Mouse (Mus musculus) B cell, adult 2 months (primary cell): Measurements from ENCODE around the gene Rgmb.

Source experiments
- DNase-seq, 2 experiments: peaks; one replicate each; pipeline ENCODE4 v3.0.0; 2022

Rgmb gene

DNA sequence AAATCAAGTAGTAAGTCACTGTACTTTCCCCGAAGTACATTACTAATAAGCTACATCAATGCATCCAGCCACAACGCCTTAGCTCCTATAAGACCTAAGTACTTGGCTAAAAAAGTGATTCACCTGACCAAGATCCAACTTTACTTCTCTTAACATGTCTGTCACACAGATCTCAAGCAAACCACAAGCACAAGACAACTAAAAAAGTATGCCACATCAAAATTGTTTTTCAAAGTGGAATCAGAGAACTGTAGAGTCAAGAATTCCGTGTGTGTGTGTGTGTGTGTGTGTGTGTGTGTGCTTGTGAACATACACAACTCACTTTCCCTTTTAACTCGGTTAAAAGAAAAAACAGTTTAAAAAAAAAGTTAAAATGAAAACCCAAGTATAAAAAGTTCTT, 9.1 kb downstream of the Rgmb start:
- DNase-seq, result no peak

- DNase-seq, result no peak
Measured at GRCm38 (mm10) chr17:15820761-15821160, 10.1 kb downstream of the Rgmb start.

DNA sequence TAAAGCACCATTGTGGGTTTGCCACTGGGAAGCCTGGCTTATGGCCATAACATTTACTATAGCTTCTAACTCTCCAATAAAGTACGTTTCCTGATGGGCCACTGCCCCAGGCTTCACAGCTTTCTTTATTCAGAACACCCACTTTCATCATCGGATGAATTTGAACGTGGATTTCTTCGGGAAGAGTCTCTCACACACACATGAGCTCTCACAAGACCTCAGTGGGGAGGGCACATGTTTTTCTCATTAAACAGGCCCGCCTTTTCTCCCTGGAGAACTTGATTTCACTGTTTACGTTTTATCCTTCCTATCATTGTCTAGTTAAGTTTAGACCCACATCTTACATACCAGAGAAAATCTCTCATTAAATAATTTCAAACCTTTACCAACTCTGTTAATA, 10.7 kb downstream of the Rgmb start:
- DNase-seq, result no peak

DNA sequence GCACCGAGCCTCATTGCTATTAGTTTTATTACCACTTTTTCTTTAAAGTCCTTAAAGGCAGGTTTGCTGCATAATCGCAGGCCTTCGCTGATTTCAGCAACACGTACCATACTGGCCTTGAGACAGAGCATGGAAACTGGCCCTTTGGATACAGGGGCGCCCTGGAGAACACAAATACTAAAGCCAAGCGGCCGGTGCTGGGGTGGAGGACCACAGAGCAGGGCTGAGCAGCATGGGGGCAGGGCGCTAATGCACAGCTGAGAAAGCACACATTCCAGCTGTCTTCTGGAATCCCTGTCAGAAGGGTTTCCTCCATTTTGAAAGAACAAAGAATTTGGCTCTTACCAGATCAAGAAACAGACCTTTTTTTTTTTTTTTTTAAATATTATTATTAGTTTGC, 12.5 kb downstream of the Rgmb start:
- DNase-seq, result no peak

DNA sequence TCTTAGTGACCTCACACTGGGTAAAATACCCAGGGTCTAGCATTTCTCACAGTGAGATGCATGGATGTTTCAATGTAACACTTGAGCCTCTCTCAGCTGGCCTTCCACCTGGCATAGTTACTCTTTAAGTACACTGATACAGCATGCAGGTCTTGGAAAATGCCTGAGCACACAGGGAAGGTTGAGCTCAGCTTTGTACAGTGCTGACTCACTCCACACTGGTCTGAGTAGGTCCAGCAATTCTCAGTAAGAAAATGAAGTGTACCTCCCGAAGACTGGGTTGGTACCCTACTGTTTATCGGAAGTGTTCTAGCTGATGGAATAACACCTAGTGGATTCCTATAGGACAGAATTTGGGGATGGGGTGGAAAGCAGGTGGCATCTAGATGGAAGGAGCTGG, 13.2 kb downstream of the Rgmb start:
- DNase-seq, result no peak

- DNase-seq, result no peak
Measured at GRCm38 (mm10) chr17:15817096-15817450, 13.8 kb downstream of the Rgmb start.

DNA sequence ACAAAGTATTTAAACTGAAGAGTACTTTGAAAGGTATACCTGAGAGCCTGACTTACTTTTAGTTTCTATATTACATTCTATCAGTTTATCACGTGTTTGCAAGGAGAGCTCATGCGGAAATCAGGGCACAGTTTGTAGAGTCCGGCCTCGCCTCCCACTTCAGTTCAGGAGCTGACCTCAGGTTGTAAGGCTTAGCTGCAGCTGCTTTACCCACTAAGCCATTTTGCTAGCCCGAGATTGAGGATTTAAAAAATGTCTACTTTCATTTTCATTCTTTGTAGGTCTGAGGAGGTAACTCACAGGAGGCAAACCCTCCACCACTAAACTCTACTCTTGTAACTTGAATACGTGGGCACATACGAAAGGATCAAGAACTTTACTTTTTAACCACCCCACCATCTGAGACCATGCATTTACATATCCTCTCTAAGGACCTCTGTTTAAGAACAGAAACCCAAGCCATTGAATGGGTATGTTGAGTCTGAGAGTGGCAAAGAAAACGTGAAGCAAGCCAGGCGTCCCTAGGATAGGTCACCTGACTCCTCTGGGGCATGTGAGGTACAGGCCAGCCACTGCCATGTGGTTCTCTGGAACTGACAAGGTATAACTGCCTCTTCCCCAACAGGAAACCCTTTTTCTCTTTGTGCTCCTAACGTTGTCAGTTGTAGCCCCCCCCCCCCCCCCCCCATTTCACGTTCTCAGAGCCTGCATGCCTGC, 14.3 kb downstream of the Rgmb start:
- DNase-seq, result no peak

DNA sequence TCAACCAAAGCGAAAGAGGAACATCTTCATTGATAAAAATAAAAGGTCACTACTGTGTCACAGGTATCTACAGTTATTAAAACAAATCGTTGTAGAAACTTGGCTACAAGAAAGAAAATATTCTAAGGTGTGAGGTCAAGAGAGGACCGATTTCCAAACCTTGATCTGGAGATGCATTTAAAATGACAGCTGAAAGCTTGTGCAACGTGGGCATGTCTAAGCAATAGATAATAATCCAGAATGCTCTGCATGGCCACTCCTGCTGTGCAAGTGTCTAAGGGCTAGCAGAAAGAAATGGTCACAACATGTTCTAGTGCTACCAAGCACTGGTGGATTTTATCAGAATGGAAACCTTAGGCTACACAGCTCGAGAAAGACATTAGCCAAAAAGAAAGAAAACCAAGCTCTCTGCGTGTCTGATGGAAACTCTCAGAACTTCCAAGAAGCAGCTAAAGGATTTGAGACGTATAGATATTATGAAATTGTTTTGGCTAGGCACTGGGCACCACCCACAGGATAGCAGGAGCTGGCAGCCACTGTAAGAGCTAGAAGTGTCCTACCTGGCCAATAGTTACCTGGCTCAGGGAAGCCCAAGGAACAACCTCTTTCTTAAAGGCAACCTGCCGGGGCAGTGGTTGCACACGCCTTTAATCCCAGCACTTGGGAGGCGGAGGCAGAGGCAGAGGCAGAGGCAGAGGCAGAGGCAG, 15.4 kb downstream of the Rgmb start:
- DNase-seq, result no peak

DNA sequence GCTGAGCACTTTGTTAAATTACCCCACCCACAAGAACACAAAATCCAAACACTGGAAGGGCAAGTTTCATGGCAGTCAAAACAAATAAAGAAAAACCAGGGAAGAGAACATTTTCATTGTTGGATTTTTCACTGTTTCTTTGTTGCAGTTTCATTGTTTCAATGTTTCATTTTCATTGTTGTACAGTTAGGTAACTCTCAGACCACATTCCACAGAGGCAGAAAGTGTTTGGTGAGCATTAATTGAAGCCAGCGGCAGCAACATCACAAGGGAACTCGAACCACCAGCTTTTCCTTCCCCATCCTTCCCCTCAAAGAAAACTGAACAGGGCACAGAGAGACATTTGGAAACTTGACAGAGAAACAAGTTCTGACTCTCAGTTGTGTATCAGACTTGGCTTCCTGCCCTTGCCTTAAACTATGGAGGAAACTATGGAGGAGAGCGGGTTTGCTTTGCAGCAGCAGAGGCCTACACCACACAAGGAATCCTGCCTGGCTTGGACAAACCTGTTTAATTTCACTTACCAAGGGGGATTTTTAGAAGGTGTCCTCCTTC, 17.1 kb downstream of the Rgmb start:
- DNase-seq, result no peak

GRCm38 (mm10) chr17:15812136-15812778, 18.6 kb downstream of the Rgmb start:
- no peak for DNase-seq

- DNase-seq, result no peak
Measured at GRCm38 (mm10) chr17:15809949-15810348, 20.9 kb downstream of the Rgmb start.

DNA sequence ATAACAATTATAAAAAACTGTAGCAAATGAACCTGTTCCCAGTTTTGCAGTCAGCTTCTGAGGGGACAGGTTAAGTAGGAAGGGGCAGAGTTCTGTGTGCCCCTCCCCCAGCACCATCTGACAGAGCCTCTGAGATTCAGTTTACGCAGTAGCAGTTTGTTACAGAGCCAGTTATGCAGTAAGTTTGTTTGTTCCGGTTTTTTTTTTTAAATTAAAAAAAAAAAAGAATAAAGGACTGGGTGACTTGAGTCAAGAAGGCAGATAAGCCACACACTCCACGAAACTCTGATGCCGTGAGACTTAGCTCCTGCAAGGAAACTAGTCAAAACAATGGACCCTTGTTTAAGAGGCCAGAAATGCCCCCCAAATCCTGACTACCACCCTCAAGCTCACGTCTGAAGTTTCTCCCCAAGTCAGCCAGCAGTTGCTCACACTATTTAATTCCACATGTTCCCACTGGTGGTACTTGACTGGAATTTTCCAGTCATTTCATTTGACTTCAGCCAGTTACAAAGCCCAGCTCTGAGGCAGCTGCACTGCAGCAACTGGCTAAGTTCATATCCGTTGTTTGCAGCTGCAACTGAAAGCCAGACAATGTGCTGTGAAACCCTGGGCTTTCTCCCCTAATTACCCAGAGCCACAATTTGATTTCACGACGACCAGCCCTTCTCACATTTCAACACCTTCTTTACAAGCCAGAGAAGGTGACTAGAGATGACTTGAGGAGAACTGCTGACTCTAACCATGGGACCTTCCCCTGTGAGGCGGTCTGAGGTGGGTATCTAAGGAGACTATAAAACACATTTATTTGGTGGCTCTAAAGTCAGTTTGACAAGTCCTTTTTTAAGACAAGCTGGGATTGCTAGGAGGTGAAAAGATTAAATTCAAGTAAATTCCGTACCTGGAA, 22.1 kb downstream of the Rgmb start:
- no peak for DNase-seq

DNA sequence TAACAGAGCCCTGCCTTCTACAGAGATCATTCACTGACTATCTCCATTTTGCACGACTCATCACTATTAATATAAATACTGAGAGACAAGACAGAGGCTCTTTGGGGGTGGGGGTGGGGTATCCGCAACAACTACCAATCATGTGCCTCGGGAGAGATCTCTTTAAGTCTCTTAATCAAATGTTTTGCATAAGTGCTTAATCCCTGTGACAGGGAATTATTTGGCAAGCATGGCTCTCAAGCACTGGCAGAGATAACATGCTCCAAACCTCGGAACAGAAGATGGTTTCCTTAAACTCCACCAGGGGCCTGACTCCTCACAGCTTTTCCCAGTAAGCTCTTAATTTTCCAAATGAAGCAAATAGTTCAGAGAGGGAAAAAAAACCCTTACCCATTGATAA, 22.8 kb downstream of the Rgmb start:
- DNase-seq, result no peak

DNA sequence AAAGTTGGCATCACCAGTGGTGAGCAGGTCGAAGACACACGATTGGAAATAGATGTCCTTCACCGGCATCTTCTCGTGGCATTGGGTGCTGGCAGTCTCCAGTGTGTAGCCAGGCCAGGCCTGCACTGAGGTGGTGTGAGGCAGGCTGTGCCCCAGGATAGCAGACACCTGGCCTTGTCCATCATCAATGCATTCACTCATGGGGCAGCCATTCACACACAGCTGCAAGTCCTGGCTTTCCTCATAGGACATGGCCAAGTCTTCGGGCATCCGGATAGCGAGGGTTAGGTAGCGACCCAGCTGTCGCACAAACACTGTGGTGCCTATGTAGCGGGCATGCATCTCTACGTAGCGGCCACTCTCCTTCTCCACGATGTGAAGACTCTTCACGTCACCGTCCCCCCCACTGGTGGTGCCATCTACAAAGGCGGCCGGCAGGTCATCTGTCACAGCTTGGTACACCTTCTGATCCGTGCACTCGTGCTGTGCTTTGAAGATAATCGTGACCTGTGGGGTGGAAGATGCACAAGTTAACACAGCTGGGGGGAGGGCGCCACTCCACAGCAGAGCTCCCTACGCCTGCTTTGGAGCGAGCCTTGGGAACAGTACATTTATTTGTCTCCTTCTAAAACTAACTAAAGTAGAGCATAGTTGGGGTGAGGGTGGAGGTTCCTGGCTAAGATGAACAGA, 23.4 kb downstream of the Rgmb start:
- DNase-seq, result no peak

- DNase-seq, result peak; percentile 30 to 32
Measured at GRCm38 (mm10) chr17:15804008-15804812, 26.6 kb downstream of the Rgmb start.

DNA sequence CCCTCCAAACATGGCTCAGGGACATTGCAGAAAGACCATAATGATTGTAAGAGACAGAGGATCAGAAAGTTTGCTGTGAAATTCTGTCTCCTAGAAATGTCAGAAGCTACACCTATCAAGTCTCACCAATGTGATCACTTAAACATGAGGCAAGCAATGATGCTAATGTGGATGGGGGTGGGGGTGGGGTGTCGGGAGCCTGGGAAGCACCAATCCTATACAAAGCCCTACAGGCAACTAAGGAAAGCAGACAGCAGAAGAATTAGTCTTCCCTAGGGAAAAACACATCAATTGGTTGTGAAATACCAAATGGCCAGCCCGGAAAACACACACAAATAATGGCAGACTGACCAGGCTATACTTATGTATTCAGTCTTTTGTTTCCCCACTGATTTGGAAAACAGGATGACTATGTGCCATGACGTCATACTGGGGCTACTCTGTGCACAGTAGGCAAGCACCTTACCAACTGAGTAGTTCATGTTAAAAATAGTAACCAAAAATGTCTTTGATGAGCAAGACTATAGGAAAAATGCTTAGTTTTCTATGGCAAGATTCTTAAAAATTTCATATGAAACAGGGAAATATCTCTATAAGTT, 31.5 kb downstream of the Rgmb start:
- no peak for DNase-seq

GRCm38 (mm10) chr17:15790716-15791115, 40.1 kb downstream of the Rgmb start:
- no peak for DNase-seq

DNA sequence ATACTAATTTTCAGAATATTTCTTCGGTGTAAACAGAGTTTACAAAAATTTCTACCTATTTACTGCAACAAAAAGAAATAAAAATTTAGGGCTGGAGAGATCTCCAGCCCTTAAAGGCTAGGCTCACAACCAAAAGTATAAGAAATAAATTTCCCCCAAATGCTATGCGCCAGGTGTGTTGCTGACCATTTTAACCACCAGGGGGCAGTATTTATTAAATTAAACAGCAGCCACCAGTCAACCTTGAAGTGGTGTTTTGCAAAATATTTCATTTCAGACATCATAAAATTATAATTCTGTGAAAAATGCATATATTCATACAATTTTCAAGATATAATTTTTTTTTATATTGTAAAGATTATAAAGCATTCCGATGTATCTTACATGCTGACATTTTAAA, 43.8 kb downstream of the Rgmb start:
- DNase-seq, result peak; percentile 46 to 59

GRCm38 (mm10) chr17:15777979-15778378, 52.9 kb downstream of the Rgmb start:
- DNase-seq, result peak; percentile 73 to 78

- DNase-seq, result no peak
Measured at GRCm38 (mm10) chr17:15776349-15776748, 54.5 kb downstream of the Rgmb start.
